In genomic region chr10:110804279-110805024, GRCm38 (mm10) we compare ENCODE assay signal across 1 mouse cellular context.
TF ChIP-seq lines count a peak whose summit lies in the region.

No protein-coding gene starts in this region.

TF ChIP-seq in CH12.LX, 34 proteins besides CTCF, POLR2A, EP300 and RAD21:
- TF ChIP-seq ETS1 (conservative IDR thresholded peaks at IDR 0.05; ENCODE audit: low read depth, low read length) (no peak), ZNF384 (IDR thresholded peaks at IDR 0.05; ENCODE audit: low read depth, low read length) (no peak), NRF1 (IDR thresholded peaks at IDR 0.05; ENCODE audit: low read depth, low read length) (no peak), TBP (conservative IDR thresholded peaks at IDR 0.05; ENCODE audit: low read depth, low read length) (no peak), ZMIZ1 (IDR thresholded peaks at IDR 0.05; ENCODE audit: low read depth, low read length) (no peak), MAFK (IDR thresholded peaks at IDR 0.05; ENCODE audit: insufficient replicate concordance, low read length) (no peak), CHD1 (IDR thresholded peaks at IDR 0.05; ENCODE audit: low read depth, low read length) (no peak), JUND (conservative IDR thresholded peaks at IDR 0.05; ENCODE audit: low read depth, low read length) (no peak), RCOR1 (conservative IDR thresholded peaks at IDR 0.05; ENCODE audit: low read depth, low read length) (no peak), MYC (IDR thresholded peaks at IDR 0.05; ENCODE audit: low read depth, low read length) (no peak), UBTF (IDR thresholded peaks at IDR 0.05; ENCODE audit: low read depth, low read length) (no peak), JUN (IDR thresholded peaks at IDR 0.05; ENCODE audit: insufficient read depth, low read depth, low read length) (no peak), MAX (IDR thresholded peaks at IDR 0.05; ENCODE audit: low read length) (no peak), E2F4 (IDR thresholded peaks at IDR 0.05; ENCODE audit: insufficient replicate concordance, low read depth, low read length) (no peak), MEF2A (IDR thresholded peaks at IDR 0.05; ENCODE audit: borderline replicate concordance, low read depth, low read length) (no peak), USF2 (conservative IDR thresholded peaks at IDR 0.05; ENCODE audit: low read depth, low read length) (no peak), SMC3 (IDR thresholded peaks at IDR 0.05; ENCODE audit: low read depth, low read length) (no peak), BHLHE40 (IDR thresholded peaks at IDR 0.05; ENCODE audit: low read depth, low read length) (no peak), GABPA (IDR thresholded peaks at IDR 0.05; ENCODE audit: insufficient replicate concordance, low read depth, low read length) (no peak), TCF12 (IDR thresholded peaks at IDR 0.05; ENCODE audit: low read depth, low read length) (no peak)
